Mouse (Mus musculus): Measurements from ENCODE around the gene Ppcdc. TPM values are rescaled to one million over a fixed set of nuclear protein-coding genes. Genes with fewer than 3 reads are reported as not detected.

The Ppcdc gene
- total RNA-seq, 2 experiments from 2014 or later, result 11.7 to 13.0 TPM

DNA sequence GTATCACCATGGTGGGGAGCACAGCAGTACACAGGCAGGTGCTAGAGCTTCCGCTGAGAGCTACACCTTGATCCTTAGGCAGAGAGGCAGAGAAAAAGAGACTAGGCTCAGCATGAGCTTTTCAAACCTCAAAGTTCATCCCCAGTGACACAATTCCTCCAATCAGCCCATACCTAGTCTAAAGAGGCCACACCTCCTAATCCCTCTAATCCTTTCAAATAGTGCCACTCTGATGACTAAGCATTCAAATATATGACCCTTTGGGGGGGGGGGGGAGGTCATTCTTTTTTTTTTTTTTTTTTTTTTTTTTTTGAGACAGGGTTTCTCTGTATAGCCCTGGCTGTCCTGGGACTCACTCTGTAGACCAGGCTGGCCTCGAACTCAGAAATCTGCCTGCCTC lies 41.2 kb downstream of the Ppcdc start:
- no peak for DNase-seq (ENCODE audit: extremely low spot score in 1 of 2, low spot score in 2 of 2)
- intact Hi-C loops (cut with DNase I), result no loop called here

DNA sequence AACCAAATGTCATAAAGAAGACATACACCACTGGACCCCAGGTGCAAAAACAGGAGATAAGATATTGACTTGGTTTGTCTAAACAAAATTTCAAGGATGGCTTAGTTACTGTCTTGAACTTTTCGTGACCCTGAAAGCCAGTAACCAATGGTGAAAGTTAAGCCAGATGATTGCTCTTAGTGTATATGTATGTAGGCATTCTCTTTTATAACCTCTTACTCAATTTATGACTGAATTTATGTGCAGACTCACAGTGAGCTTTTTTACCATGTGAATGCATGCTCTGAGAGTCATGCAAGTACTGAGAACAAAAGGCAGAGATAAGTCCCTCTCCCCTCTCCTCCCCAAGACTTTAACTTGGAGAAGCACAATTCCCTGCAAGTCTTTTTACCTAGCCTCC lies 47.0 kb downstream of the Ppcdc start:
- intact Hi-C loops (cut with DNase I), result no loop called here
- DNase-seq (ENCODE audit: extremely low spot score in 1 of 2, low spot score in 2 of 2), result no peak

DNA sequence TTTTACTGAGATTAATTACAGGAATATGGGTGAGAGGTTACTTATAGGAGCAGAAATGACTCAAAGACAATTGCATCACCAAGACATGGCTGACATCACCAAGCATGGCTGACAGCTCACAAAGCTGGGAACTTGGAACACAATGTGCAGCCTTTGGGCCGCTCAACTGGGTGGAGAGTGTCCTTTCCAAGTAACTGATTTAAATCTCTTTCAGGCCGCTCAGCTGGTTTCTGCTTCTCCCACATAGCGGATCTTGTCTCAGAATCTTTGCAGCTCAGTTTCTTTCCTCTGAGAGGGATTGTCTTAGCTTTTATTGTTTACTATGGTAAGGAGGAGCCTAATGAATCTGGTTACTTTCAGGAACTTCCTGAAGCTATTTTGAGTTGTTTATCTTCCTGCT lies 49.1 kb downstream of the Ppcdc start:
- intact Hi-C loops (cut with DNase I), result no loop called here
- DNase-seq (ENCODE audit: extremely low spot score in 1 of 2, low spot score in 2 of 2), result no peak

DNA sequence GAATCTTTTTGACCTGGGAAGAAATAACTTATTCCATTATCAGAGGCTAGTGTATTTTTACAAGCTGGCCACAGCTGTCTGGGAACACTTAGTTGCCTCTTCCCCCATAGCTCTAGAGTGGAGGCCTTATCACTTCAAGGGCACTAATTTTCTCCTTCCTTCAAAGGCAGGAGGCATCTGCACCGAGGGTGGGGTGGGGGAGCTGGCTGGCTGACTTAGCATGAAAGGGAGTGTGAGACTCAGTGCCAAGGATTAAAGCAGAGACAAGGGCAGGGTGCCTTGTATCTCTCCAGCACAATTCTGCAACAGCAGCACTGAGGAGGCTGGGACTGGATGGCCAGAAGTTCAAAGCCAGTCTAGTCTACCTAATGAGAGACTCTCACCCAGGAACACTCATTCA lies 50.8 kb downstream of the Ppcdc start:
- intact Hi-C loops (cut with DNase I), result no loop called here
- DNase-seq (ENCODE audit: extremely low spot score in 1 of 2, low spot score in 2 of 2), result no peak

DNA sequence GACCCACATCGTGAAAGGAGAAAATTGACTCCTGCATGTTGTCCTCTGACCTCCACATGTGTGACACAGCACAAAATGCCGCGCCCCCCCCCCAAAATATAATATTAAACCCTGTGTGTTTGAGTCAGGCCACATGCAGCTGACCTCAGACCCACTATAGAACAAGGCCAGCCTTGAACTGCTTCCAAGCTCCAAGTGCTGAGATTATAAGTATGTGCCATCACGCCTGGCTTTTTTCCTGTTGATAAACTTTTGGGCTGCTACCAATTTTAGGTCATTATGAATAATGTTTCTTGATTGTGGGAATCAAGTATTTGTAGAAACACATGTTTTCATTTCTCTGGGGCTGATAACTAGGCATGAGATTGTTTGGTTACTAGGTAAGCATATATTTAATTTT lies 53.0 kb downstream of the Ppcdc start:
- no peak for DNase-seq (ENCODE audit: extremely low spot score in 1 of 2, low spot score in 2 of 2)
- intact Hi-C loops (cut with DNase I), result no loop called here

DNA sequence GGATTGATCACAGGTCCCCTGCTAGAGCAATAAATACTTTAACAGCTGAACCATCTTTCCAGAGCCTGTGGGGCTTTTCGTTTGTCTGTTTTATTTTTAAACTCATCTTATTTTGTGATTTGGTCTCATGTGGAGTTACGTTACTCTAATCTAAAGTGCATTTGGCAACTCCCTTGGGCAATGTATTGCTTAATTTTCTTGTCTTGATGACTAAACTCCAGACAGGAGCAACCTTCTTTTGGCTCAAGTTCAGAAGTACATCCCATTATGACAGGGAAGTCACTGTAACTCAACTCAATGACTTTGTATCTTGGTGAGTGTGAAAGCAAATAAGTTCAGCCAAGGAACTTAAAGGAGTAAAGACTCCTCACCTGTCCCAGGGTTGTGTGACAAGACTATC lies 55.3 kb downstream of the Ppcdc start:
- DNase-seq (ENCODE audit: extremely low spot score in 1 of 2, low spot score in 2 of 2), result no peak
- intact Hi-C loops (cut with DNase I), result no loop called here

DNA sequence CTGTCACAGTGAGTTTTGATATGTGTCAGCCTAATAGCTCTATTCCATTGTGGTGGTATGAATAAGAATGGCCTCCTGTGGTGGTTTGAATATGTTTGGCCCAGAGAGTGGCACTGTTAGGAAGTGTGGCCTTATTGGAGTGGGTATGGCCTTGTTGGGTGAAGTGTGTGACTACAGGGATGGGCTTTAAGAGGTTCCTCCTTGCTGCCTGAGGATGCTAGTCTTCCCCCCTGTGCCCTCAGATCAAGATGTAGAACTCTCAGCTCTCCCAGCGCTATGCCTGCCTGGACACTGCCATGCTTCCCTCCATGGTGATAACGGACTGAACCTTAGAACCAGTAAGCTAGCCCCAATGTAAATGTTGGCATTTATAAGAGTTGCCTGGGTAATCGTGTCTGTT lies 78.9 kb downstream of the Ppcdc start:
- DNase-seq (ENCODE audit: extremely low spot score in 1 of 2, low spot score in 2 of 2), result no peak
- intact Hi-C loops (cut with DNase I), result no loop called here

DNA sequence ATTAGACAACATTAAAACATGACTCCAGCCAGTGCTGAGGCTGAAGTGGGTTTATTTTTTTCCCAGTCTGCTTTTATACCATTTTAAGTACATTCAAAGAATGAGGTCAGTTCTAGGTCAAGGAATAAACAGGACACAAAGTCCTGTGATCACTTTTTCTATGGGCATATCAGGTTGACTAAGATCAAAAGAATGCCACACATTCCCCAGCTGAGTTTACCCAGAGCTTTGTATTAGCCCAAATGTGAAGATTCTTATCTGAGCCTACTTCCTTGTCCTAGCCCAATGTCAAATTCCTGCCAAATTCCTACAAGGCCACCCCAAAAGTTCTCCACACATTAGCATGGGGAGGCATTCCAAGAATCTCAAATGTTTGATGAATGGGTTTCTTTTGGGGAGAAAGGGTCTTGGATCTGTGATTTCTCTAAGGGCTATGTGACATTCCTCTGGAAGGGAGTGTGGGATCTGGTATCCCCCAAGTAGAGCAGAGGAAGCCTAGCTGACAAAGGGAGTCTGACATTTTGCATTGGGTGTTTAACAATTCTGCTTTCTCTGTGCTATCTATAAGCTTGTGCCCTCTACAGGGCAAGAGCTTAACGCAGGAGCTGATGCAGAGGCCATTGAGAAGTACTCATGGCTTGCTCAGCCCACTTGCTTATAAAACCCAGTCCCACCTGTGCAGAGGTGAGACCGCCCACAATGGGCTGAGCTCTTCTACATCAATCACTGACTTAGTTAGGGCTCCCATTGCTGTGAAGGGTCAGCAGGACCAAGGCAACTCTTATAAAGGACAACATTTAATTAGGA lies 85.3 kb downstream of the Ppcdc start:
- DNase-seq (ENCODE audit: extremely low spot score in 1 of 2, low spot score in 2 of 2), result no peak
- intact Hi-C loops (cut with DNase I), result no loop called here

DNA sequence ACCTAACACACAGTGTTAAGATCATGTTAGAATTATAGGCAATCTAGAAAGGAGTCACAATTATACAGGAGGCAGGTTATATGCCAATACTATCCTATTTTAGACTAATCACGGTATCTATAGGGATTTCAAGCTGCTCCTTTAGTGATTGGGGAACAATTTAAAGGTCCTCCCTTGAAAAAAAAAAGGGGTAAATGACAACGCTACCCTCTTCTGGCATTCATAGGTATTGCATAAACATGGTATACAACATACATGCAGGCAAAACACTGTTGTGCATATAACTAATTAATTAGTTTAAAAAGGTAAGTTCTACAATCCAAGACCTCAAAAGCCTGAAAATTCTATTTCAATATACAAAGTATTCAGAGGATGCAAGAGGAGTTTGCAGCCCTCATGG lies 88.6 kb downstream of the Ppcdc start:
- intact Hi-C loops (cut with DNase I), result no loop called here
- DNase-seq (ENCODE audit: extremely low spot score in 1 of 2, low spot score in 2 of 2), result no peak

DNA sequence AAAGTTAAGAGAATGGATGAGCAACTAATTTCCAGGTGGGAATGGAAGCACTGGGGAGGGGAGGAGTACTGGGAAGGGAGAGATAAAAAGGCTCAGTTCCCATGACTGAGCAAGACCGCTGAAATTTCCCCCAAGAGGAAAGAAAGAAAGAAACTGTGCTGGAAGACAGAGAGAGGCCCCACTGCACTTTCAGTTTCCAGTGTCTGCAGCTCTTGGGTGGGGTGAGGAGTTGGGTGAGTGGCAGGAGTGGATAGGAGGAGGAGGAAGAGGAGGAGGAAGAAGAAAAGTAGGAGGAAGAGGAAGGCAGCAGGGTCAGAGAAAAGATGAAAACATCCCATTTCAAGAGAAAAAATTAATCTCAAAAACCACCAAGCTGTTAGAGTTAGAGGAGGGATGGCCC lies 94.0 kb downstream of the Ppcdc start:
- no peak for DNase-seq (ENCODE audit: extremely low spot score in 1 of 2, low spot score in 2 of 2)
- intact Hi-C loops (cut with DNase I), result no loop called here

DNA sequence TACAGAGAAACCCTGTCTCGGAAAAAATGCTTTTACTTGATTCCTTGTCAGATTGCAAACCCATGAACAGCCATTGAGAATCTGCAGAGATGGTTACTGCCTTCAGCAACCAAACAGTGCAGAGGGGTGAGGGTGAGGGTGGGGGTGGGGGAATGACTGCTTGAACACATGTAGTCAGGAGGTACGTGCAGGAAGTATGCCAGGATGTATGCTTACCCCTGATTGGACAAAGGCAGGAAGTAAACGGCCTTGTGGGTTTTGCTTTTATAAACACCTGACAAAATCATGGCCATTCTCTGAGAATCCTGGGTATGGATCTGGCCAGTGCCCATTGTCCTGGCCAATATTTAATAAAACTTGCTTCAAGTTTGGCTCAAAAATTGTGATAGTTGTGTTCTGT lies 96.2 kb downstream of the Ppcdc start:
- no peak for DNase-seq (ENCODE audit: extremely low spot score in 1 of 2, low spot score in 2 of 2)
- intact Hi-C loops (cut with DNase I), result no loop called here

DNA sequence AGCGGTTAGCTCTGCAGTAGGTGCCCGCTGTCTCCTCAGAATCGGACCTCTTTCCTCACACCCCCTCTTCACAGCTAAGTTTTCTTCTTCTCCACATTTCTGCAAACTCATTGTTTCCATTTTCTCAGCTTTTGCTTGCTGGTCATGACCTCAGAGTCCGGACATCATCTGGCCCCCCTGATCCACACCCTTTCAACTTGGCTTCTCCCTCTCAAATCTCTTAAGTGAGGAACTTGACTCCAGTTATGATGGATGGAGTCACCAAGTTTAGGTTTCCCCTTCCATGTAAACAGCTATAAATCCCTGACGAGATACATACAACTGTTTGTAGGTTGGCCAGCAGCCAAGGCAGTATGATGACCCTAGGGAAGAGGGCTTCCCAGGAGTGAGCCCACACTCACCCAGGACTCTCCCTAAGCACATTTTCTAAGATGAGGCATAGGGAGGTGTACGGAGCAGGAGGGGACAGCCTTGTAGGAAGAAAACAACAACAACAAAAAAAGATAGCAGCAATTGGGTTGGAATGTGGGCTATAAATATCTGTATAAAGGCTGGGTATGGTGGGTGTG lies 96.9 kb downstream of the Ppcdc start:
- no peak for DNase-seq (ENCODE audit: extremely low spot score in 1 of 2, low spot score in 2 of 2)
- intact Hi-C loops (cut with DNase I), result no loop called here

DNA sequence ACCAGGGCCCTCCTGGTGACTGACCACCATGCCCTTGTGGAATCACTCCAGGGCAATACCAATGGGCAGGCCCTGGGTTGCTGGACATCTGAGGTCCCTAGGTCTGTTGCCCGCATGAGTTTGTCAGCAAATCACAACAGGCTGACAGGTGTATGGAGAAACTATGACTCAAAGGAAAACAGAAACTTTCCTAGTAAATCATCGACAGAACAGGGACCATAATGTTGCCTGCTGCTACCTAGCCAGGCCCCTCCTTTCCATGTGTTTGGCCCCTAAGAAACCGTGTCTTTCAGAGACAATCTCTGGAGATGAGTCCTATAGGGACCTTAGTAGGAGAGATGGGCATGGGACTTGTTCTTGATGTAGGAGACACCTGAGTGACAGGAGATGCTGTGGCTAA lies 97.7 kb downstream of the Ppcdc start:
- no peak for DNase-seq (ENCODE audit: extremely low spot score in 1 of 2, low spot score in 2 of 2)
- intact Hi-C loops (cut with DNase I), result no loop called here

DNA sequence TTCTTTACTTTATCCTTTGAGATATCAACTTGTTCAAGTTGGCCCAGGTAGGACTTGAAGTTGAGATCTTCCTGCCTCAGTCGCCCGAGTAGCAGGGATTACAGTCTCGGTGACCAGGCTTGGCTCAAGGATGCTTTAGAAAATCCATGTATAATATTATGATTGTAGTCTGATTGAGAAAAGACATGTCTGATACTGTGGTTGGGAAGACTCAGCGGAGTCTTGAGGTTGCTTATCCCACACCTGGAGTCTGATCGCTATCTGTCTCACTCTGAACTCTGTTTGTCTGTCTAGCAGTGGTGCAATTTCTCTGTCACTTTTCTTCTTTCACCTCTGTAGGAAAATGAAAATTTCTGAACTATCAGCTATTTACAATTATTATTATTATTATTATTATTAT lies 99.6 kb downstream of the Ppcdc start:
- intact Hi-C loops (cut with DNase I), result no loop called here
- DNase-seq (ENCODE audit: extremely low spot score in 1 of 2, low spot score in 2 of 2), result no peak

DNA sequence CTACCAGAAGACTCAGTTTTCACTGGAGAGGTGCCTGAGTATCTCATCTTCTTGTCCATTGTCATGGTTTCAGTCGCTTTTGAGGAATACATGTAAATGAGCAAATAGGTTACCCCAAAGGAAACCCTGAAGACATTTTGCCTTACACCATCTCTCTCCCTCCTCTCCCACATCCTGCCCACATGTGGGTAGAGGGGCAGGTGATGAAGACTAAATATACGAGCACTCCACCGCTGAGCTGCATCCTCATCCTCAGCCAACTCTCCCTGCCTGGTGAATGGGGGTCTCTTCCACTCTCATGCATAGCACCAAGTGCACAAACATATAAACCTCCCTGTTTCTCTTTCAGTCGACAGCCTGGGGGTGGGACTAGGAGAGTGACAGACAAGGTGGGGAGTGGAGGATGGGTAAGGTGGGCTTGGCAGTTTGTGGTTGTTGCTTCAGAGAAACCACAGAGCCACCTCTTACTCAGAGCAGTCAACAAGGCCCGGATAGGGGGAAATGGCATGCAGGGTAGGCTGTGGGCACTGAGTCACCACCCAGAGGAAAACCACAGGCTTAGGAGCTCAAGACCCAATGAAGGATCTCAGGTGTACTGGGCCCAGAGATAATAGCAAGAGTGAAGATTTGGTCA lies 100.2 kb downstream of the Ppcdc start:
- intact Hi-C loops (cut with DNase I), result no loop called here
- DNase-seq (ENCODE audit: extremely low spot score in 1 of 2, low spot score in 2 of 2), result no peak

DNA sequence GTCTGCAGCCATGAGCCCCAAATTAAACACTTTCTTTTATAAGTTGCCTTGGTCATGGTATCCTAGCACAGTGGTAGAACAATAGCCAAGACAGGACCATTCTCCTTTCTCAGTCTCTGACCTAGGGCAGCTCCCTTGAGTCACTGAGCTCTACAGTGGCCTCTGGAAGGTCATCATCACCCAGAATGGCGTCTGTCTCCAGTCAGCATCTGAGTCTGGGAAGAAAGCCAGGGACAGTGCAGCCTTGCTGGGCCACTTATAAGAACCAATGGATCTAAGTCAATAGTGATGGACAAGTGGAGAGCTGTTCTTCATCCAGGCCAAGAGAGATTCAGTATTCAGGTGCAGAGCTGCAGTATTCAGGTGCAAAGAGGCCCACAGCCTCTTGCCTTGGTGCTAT lies 101.2 kb downstream of the Ppcdc start:
- intact Hi-C loops (cut with DNase I), result no loop called here

More for the DNA sequence above, 101.2 kb downstream of the Ppcdc start:
- DNase-seq (ENCODE audit: extremely low spot score in 1 of 2, low spot score in 2 of 2), result no peak

Other genes with a start within 250 kb of the Ppcdc start
- not detected for gene Trcg1, start 203.6 kb downstream of the Ppcdc start, total RNA-seq (2021)
- 10 to 100 TPM; 12.1 to 15.7 TPM for gene 1700017B05Rik, start 177.5 kb downstream of the Ppcdc start, total RNA-seq (2021)
- 100 to 1,000 TPM; 387 to 389 TPM for gene Scamp5, start 27.9 kb upstream of the Ppcdc start, total RNA-seq (2021)
- 10 to 100 TPM; 14.1 to 14.8 TPM for gene Rpp25, start 63.9 kb upstream of the Ppcdc start, total RNA-seq (2021)
- gene Cox5a, start 81.2 kb upstream of the Ppcdc start, total RNA-seq (2021), result 100 to 1,000 TPM; 501 to 523 TPM
- gene Fam219b, start 97.4 kb upstream of the Ppcdc start, total RNA-seq (2021), result 10 to 100 TPM; 21.5 to 24.7 TPM
- 10 to 100 TPM; 79.5 to 81.1 TPM for gene Mpi, start 112.6 kb upstream of the Ppcdc start, total RNA-seq (2021)
- gene Scamp2, start 120.8 kb upstream of the Ppcdc start, total RNA-seq (2021), result 10 to 100 TPM; 25.7 to 29.9 TPM
- gene Ulk3, start 149.3 kb upstream of the Ppcdc start, total RNA-seq (2021), result 10 to 100 TPM; 33.5 to 38.8 TPM
- 10 to 100 TPM; 15.6 to 17.8 TPM for gene Cplx3, start 166.2 kb upstream of the Ppcdc start, total RNA-seq (2021)
- not detected for gene Lman1l, start 180.7 kb upstream of the Ppcdc start, total RNA-seq (2021)
- 10 to 100 TPM; 64.6 to 66.3 TPM for gene Csk, start 213.5 kb upstream of the Ppcdc start, total RNA-seq (2021)
- gene Cyp1a2, start 243.6 kb upstream of the Ppcdc start, total RNA-seq (2021), result not detected
- gene Cyp1a1, start 247.8 kb upstream of the Ppcdc start, total RNA-seq (2021), result under 1 TPM; 0.41 to 0.43 TPM